In the genomic region with DNA sequence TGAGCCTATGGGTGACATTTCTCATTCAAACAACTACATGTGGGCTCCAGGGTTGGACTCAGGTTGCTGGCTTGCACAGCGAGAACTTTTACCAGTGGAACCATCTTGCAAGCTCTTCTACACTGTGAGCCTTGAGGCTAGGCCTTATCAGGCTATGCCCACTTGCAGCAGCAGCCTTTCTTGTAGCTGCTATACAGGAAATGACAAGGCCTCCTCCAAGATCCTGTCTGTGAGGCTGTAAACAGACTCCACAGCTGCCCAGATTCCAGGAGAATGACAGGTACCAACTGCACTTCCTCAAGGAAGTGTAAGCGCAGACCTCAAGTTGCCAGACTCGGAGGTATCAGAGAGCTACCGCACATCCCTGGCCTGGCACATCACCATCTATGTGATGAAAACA, we compare ENCODE assay signal across 13 mouse cellular contexts. TPM values are rescaled to one million over a fixed set of nuclear protein-coding genes. Genes with fewer than 3 reads are reported as not detected.
DNase-seq lines count a peak whose midpoint lies in the region; ATAC-seq and TF ChIP-seq lines count a peak whose summit lies in the region.
"Had no signal": no experiment of that assay in that cellular context is flagged by ENCODE, and none has a peak within 500 bp of the region (broad histone marks: within the 10 kb centered on the region; RNA-seq: fewer than 3 reads in every experiment).

No protein-coding gene starts in this region.

- no peak overlapping the region for H3K9ac ChIP-seq in stomach, embryonic 15.5 days
- no peak overlapping the region for H3K9ac ChIP-seq in stomach, postnatal 0 days (ENCODE audit: low read length)
- H3K9ac ChIP-seq in liver, embryonic 13.5 days, result no peak overlapping the region
- no peak overlapping the region for H3K9ac ChIP-seq in stomach, embryonic 16.5 days (ENCODE audit: low read length)
- H3K9ac ChIP-seq: neural tube, embryonic 13.5 days had no signal

- no peak for TF ChIP-seq EP300 in stomach, postnatal 0 days (optimal IDR thresholded peaks at IDR 0.05)

- H3K4me1 ChIP-seq in stomach, embryonic 15.5 days, result peaks cover 7% of the 10 kb centered on the region
- no peaks in the 10 kb centered on the region for H3K4me1 ChIP-seq in stomach, postnatal 0 days (replicated peaks; ENCODE audit: control insufficient read depth, insufficient read depth)
- H3K4me1 ChIP-seq in liver, embryonic 13.5 days (replicated peaks), result peaks cover 34% of the 10 kb centered on the region
- peaks cover 3% of the 10 kb centered on the region for H3K4me1 ChIP-seq in stomach, embryonic 16.5 days (ENCODE audit: control insufficient read depth, insufficient read depth, low read length)

- no peak for TF ChIP-seq CTCF in stomach, postnatal 0 days (IDR thresholded peaks at IDR 0.05; ENCODE audit: low read depth)

- intact Hi-C loops in left cerebral cortex, postnatal 25 days (cut with DNase I), result no loop called here

- DNase-seq in heart, adult 11 months, result peak; percentile 90
- no peak for DNase-seq in heart, adult 18-20 months
- no peak for DNase-seq in stomach, postnatal 0 days (ENCODE audit: low spot score)
- no peak for DNase-seq in liver, embryonic 13.5 days
- DNase-seq in layer of hippocampus, postnatal 36 days, result no peak
- DNase-seq in left cerebral cortex, postnatal 25 days (ENCODE audit: low spot score in 2 of 2), result no peak
- DNase-seq: B cell, adult 2 months; gastrocnemius, postnatal 10 days; spleen, adult 18-20 months had no signal

- ATAC-seq in stomach, embryonic 15.5 days (ENCODE audit: insufficient read depth, low FRiP score, low read depth), result no peak
- no peak for ATAC-seq in stomach, postnatal 0 days (ENCODE audit: low FRiP score, low TSS enrichment)
- ATAC-seq in liver, embryonic 13.5 days (ENCODE audit: low read depth), result peak; percentile 47
- no peak for ATAC-seq in stomach, embryonic 16.5 days (ENCODE audit: insufficient read depth, low FRiP score)

- H3K4me3 ChIP-seq in stomach, embryonic 15.5 days (replicated peaks), result no peak overlapping the region
- H3K4me3 ChIP-seq in stomach, postnatal 0 days (ENCODE audit: low read depth, low read length), result no peak overlapping the region
- no peak overlapping the region for H3K4me3 ChIP-seq in liver, embryonic 13.5 days (replicated peaks)
- H3K4me3 ChIP-seq in stomach, embryonic 16.5 days (replicated peaks; ENCODE audit: low read length), result no peak overlapping the region
- H3K4me3 ChIP-seq: erythroblast, embryonic 14.5 days; neural tube, embryonic 13.5 days had no signal

- no peaks in the 10 kb centered on the region for H3K9me3 ChIP-seq in stomach, embryonic 15.5 days
- H3K9me3 ChIP-seq in stomach, postnatal 0 days (ENCODE audit: control insufficient read depth, low read length), result no peaks in the 10 kb centered on the region
- no peaks in the 10 kb centered on the region for H3K9me3 ChIP-seq in liver, embryonic 13.5 days (replicated peaks)
- H3K9me3 ChIP-seq in stomach, embryonic 16.5 days (replicated peaks; ENCODE audit: control insufficient read depth, low read length), result no peaks in the 10 kb centered on the region
- H3K9me3 ChIP-seq: neural tube, embryonic 13.5 days had no signal

- H3K36me3 ChIP-seq in stomach, embryonic 15.5 days, result no peaks in the 10 kb centered on the region
- no peaks in the 10 kb centered on the region for H3K36me3 ChIP-seq in stomach, postnatal 0 days (ENCODE audit: control insufficient read depth, insufficient read depth, low read length)
- no peaks in the 10 kb centered on the region for H3K36me3 ChIP-seq in liver, embryonic 13.5 days
- no peaks in the 10 kb centered on the region for H3K36me3 ChIP-seq in stomach, embryonic 16.5 days (ENCODE audit: control insufficient read depth, insufficient read depth, low read length)
- H3K36me3 ChIP-seq: neural tube, embryonic 13.5 days had no signal

- no peaks in the 10 kb centered on the region for H3K27me3 ChIP-seq in stomach, embryonic 15.5 days (replicated peaks)
- no peaks in the 10 kb centered on the region for H3K27me3 ChIP-seq in stomach, postnatal 0 days (ENCODE audit: control insufficient read depth, insufficient read depth, low read length)
- no peaks in the 10 kb centered on the region for H3K27me3 ChIP-seq in liver, embryonic 13.5 days
- H3K27me3 ChIP-seq in stomach, embryonic 16.5 days (ENCODE audit: control insufficient read depth, insufficient read depth, low read length), result no peaks in the 10 kb centered on the region
- H3K27me3 ChIP-seq: neural tube, embryonic 13.5 days had no signal

- H3K4me2 ChIP-seq in stomach, embryonic 15.5 days, result no peak overlapping the region
- H3K4me2 ChIP-seq in stomach, postnatal 0 days (replicated peaks; ENCODE audit: low read depth), result no peak overlapping the region
- H3K4me2 ChIP-seq in liver, embryonic 13.5 days, result no peak overlapping the region
- no peak overlapping the region for H3K4me2 ChIP-seq in stomach, embryonic 16.5 days (ENCODE audit: low read depth, low read length)
- H3K4me2 ChIP-seq: neural tube, embryonic 13.5 days had no signal

- H3K27ac ChIP-seq in stomach, embryonic 15.5 days, result 0 out of 2 replicates have a peak overlapping the region, but pooled peaks have one; percentile 10
- H3K27ac ChIP-seq in stomach, postnatal 0 days (replicated peaks), result no peak overlapping the region
- peak overlapping the region; percentile 39; the same call in 1 of the 2 replicates for H3K27ac ChIP-seq in liver, embryonic 13.5 days
- H3K27ac ChIP-seq in stomach, embryonic 16.5 days (ENCODE audit: low read length), result 0 out of 2 replicates have a peak overlapping the region, but pooled peaks have one; percentile 21
- H3K27ac ChIP-seq: neural tube, embryonic 13.5 days had no signal

- 61% methylated on average over 4 of the region's 4 CpGs for WGBS in stomach, embryonic 15.5 days
- WGBS in stomach, postnatal 0 days, result 59% methylated on average over 4 of the region's 4 CpGs
- 19% methylated on average over 4 of the region's 4 CpGs for WGBS in liver, embryonic 13.5 days (ENCODE audit: insufficient replicate concordance)
- WGBS in stomach, embryonic 16.5 days, result 61% methylated on average over 4 of the region's 4 CpGs

RNA-seq across cellular contexts. Expression of a gene that starts 6.0 kb away (rescaled TPM):
- under 1 TPM; 0.54 to 0.60 TPM for total RNA-seq in heart, adult 18-20 months (2021)
- 8.2 and 14.9 TPM in 2 replicates for polyA plus RNA-seq in stomach, embryonic 15.5 days (2015; fragmentation: Nextera tagmentation; extraction: Ambion mirVana)
- 90.6 and 100.0 TPM in 2 replicates for polyA plus RNA-seq in stomach, postnatal 0 days (2015; fragmentation: Nextera tagmentation; extraction: Ambion mirVana)
- 28.3 and 29.9 TPM in 2 replicates for polyA plus RNA-seq in liver, embryonic 13.5 days (2015; fragmentation: Nextera tagmentation; extraction: Ambion mirVana)
- 34.2 and 42.3 TPM in 2 replicates for polyA plus RNA-seq in stomach, embryonic 16.5 days (2015; fragmentation: Nextera tagmentation; extraction: Ambion mirVana)
- under 1 TPM; 0.40 to 0.71 TPM for total RNA-seq in layer of hippocampus, postnatal 36 days (2021)
- total RNA-seq in left cerebral cortex, postnatal 25 days (2021), result 1 to 10 TPM; 2.3 to 3.0 TPM

RNA-seq across cellular contexts. Expression of a gene that starts 6.1 kb away (rescaled TPM):
- total RNA-seq in heart, adult 18-20 months (2021), result 10 to 100 TPM; 73.3 to 76.6 TPM
- polyA plus RNA-seq in stomach, embryonic 15.5 days (2015; fragmentation: Nextera tagmentation; extraction: Ambion mirVana), result 19.9 and 22.6 TPM in 2 replicates
- 3.2 and 3.5 TPM in 2 replicates for polyA plus RNA-seq in stomach, postnatal 0 days (2015; fragmentation: Nextera tagmentation; extraction: Ambion mirVana)
- polyA plus RNA-seq in liver, embryonic 13.5 days (2015; fragmentation: Nextera tagmentation; extraction: Ambion mirVana), result 3.3 and 4.3 TPM in 2 replicates
- polyA plus RNA-seq in stomach, embryonic 16.5 days (2015; fragmentation: Nextera tagmentation; extraction: Ambion mirVana), result 19.6 and 22.6 TPM in 2 replicates
- 1 to 10 TPM; 3.1 to 3.2 TPM for total RNA-seq in layer of hippocampus, postnatal 36 days (2021)
- total RNA-seq in left cerebral cortex, postnatal 25 days (2021), result 1 to 10 TPM; 2.0 to 2.2 TPM

RNA-seq across cellular contexts. Expression of a gene that starts 40.3 kb away (rescaled TPM):
- 100 to 1,000 TPM; 616 to 693 TPM for total RNA-seq in heart, adult 18-20 months (2021)
- polyA plus RNA-seq in stomach, embryonic 15.5 days (2015; fragmentation: Nextera tagmentation; extraction: Ambion mirVana), result 2,176 and 2,210 TPM in 2 replicates
- polyA plus RNA-seq in stomach, postnatal 0 days (2015; fragmentation: Nextera tagmentation; extraction: Ambion mirVana), result 2,380 and 2,431 TPM in 2 replicates
- polyA plus RNA-seq in liver, embryonic 13.5 days (2015; fragmentation: Nextera tagmentation; extraction: Ambion mirVana), result 1,700 and 1,736 TPM in 2 replicates
- polyA plus RNA-seq in stomach, embryonic 16.5 days (2015; fragmentation: Nextera tagmentation; extraction: Ambion mirVana), result 1,851 and 2,115 TPM in 2 replicates
- 100 to 1,000 TPM; 464 to 470 TPM for total RNA-seq in layer of hippocampus, postnatal 36 days (2021)
- 100 to 1,000 TPM; 443 to 458 TPM for total RNA-seq in left cerebral cortex, postnatal 25 days (2021)
